In the genomic region with DNA sequence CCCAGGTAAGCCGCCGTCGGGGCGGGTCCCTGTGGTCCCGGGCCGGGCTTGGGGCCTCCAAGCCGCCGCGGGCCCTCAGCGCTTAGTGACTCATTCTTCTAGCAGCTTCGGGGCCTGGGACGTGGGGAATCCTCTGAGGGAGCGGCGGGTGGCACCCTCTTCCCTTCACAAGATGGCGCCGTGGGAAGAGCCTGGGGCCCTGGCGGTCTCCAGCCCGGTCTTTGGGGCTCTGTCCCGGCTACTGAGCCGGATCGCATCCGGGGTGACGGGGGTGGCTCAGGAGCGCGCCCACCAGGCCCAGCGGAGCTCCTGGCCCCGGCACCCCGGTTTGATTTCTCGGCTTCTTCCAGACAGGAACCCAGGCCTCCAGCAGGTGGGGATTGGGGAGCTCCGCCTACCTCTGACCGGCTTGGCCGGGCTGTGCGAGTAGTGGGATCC, we compare ENCODE assay signal across 8 mouse cellular contexts. TPM values are rescaled to one million over a fixed set of nuclear protein-coding genes. Genes with fewer than 3 reads are reported as not detected.
DNase-seq lines count a peak whose midpoint lies in the region; ATAC-seq and TF ChIP-seq lines count a peak whose summit lies in the region.

No protein-coding gene starts in this region.

- WGBS in limb, embryonic 10.5 days: under 1% methylated on average over 33 of the region's 33 CpGs
- 0% methylated on average over 28 of the region's 33 CpGs for WGBS in midbrain, embryonic 11.5 days
- 1% methylated on average over 33 of the region's 33 CpGs for WGBS in small intestine, adult 2 months

- TF ChIP-seq CTCF in small intestine, adult 2 months (IDR thresholded peaks at IDR 0.05; ENCODE audit: extremely low read depth, insufficient read length, insufficient replicate concordance, low read depth, low read length): no peak

- ATAC-seq in granulocyte monocyte progenitor cell, adult 5-6 weeks (replicated peaks; ENCODE audit: poor library complexity, severe bottlenecking): peak; percentile 20
- ATAC-seq in midbrain, embryonic 11.5 days (ENCODE audit: low FRiP score): no peak

- peak; percentile 44 to 64 for DNase-seq in urinary bladder, adult 18-20 months (ENCODE audit: low spot score in 2 of 2)
- DNase-seq in urinary bladder, adult 2 months (ENCODE audit: low spot score): no peak
- DNase-seq in embryo, embryonic 11 days: peak; percentile 66
- peak; percentile 74 for DNase-seq in kidney, adult 18-20 months
- peak; percentile 72 for DNase-seq in limb, embryonic 10.5 days (ENCODE audit: low spot score)
- DNase-seq in midbrain, embryonic 11.5 days (ENCODE audit: low spot score, missing footprints): no peak

- H3K9me3 ChIP-seq in limb, embryonic 10.5 days (replicated peaks): no peaks in the 10 kb centered on the region
- no peaks in the 10 kb centered on the region for H3K9me3 ChIP-seq in midbrain, embryonic 11.5 days (ENCODE audit: control insufficient read depth, low read length)

- H3K27ac ChIP-seq in limb, embryonic 10.5 days: peak overlapping the region; percentile 94
- H3K27ac ChIP-seq in midbrain, embryonic 11.5 days (ENCODE audit: low read depth, low read length): peak overlapping the region; percentile 97
- peak overlapping the region; percentile 88 for H3K27ac ChIP-seq in small intestine, adult 2 months (ENCODE audit: insufficient read depth, low read depth, low read length)

- peaks cover 16% of the 10 kb centered on the region for H3K4me1 ChIP-seq in limb, embryonic 10.5 days
- H3K4me1 ChIP-seq in midbrain, embryonic 11.5 days (ENCODE audit: control insufficient read depth, insufficient read depth, low read length): peaks cover 13% of the 10 kb centered on the region
- peaks cover 5% of the 10 kb centered on the region; the same call in 1 of the 2 replicates for H3K4me1 ChIP-seq in small intestine, adult 2 months (ENCODE audit: control insufficient read depth, insufficient read depth, insufficient read length, low read length)

- no peak for TF ChIP-seq POLR2A in small intestine, adult 2 months (IDR thresholded peaks at IDR 0.05; ENCODE audit: low read depth, low read length)

- H3K4me2 ChIP-seq in midbrain, embryonic 11.5 days: peak overlapping the region; percentile 85

- H3K9ac ChIP-seq in midbrain, embryonic 11.5 days (ENCODE audit: low read length): peak overlapping the region; percentile 92

- H3K36me3 ChIP-seq in limb, embryonic 10.5 days: peaks cover 15% of the 10 kb centered on the region
- H3K36me3 ChIP-seq in midbrain, embryonic 11.5 days (ENCODE audit: control insufficient read depth, insufficient read depth, low read length): no peaks in the 10 kb centered on the region
- peaks cover 4% of the 10 kb centered on the region for H3K36me3 ChIP-seq in small intestine, adult 2 months (ENCODE audit: control insufficient read depth, insufficient read depth, low read length)

- H3K27me3 ChIP-seq in limb, embryonic 10.5 days (ENCODE audit: low read depth, poor library complexity, severe bottlenecking): no peaks in the 10 kb centered on the region
- H3K27me3 ChIP-seq in midbrain, embryonic 11.5 days (ENCODE audit: control insufficient read depth, insufficient read depth, low read length): no peaks in the 10 kb centered on the region
- H3K27me3 ChIP-seq in small intestine, adult 2 months (ENCODE audit: control insufficient read depth, insufficient read depth, low read length): no peaks in the 10 kb centered on the region

- H3K4me3 ChIP-seq in limb, embryonic 10.5 days: peak overlapping the region; percentile 96
- H3K4me3 ChIP-seq in midbrain, embryonic 11.5 days (ENCODE audit: low read depth, low read length): peak overlapping the region; percentile 95
- H3K4me3 ChIP-seq in small intestine, adult 2 months (ENCODE audit: low read depth, low read length): peak overlapping the region; percentile 72

RNA-seq across cellular contexts. Expression of a gene that starts 0.6 kb away (rescaled TPM):
- 61.6 and 65.4 TPM in 2 replicates for polyA plus RNA-seq in urinary bladder, adult 2 months (2012; rRNA removed)
- 29.6 and 38.1 TPM in 2 replicates for total RNA-seq in granulocyte monocyte progenitor cell, adult 5-6 weeks (2014; fragmentation: Nextera tagmentation)
- total RNA-seq in granulocyte monocyte progenitor cell, adult 5-6 weeks (2017): 53.5 and 55.0 TPM in 2 replicates
- polyA plus RNA-seq in limb, embryonic 10.5 days (2016; fragmentation: Nextera tagmentation; extraction: Ambion mirVana): 60.5 and 70.4 TPM in 2 replicates
- polyA plus RNA-seq in midbrain, embryonic 11.5 days (2014; fragmentation: Nextera tagmentation; extraction: Ambion mirVana): 97.5 and 99.9 TPM in 2 replicates
- polyA plus RNA-seq in small intestine, adult 2 months (2012; rRNA removed): 1.2 and 2.2 TPM in 2 replicates

RNA-seq across cellular contexts. Expression of a gene that starts 16.5 kb away (rescaled TPM):
- 0.74 and 1.0 TPM in 2 replicates for polyA plus RNA-seq in urinary bladder, adult 2 months (2012; rRNA removed)
- not detected in 2 replicates for total RNA-seq in granulocyte monocyte progenitor cell, adult 5-6 weeks (2014; fragmentation: Nextera tagmentation)
- total RNA-seq in granulocyte monocyte progenitor cell, adult 5-6 weeks (2017): not detected in 2 replicates
- polyA plus RNA-seq in limb, embryonic 10.5 days (2016; fragmentation: Nextera tagmentation; extraction: Ambion mirVana): 0.26 and 0.31 TPM in 2 replicates
- 0.26 and 0.65 TPM in 2 replicates for polyA plus RNA-seq in midbrain, embryonic 11.5 days (2014; fragmentation: Nextera tagmentation; extraction: Ambion mirVana)
- polyA plus RNA-seq in small intestine, adult 2 months (2012; rRNA removed): 0.03 and 0.08 TPM in 2 replicates

RNA-seq across cellular contexts. Expression of a gene that starts 59.6 kb away (rescaled TPM):
- not detected in 2 replicates for polyA plus RNA-seq in urinary bladder, adult 2 months (2012; rRNA removed)
- total RNA-seq in granulocyte monocyte progenitor cell, adult 5-6 weeks (2014; fragmentation: Nextera tagmentation): not detected in 2 replicates
- total RNA-seq in granulocyte monocyte progenitor cell, adult 5-6 weeks (2017): not detected in 2 replicates
- polyA plus RNA-seq in limb, embryonic 10.5 days (2016; fragmentation: Nextera tagmentation; extraction: Ambion mirVana): 0.24 and 0.49 TPM in 2 replicates
- 0.22 and 0.34 TPM in 2 replicates for polyA plus RNA-seq in midbrain, embryonic 11.5 days (2014; fragmentation: Nextera tagmentation; extraction: Ambion mirVana)
- polyA plus RNA-seq in small intestine, adult 2 months (2012; rRNA removed): not detected in 2 replicates

Comparison
In these comparisons a context has a peak if more than half of its experiments do, and no peak if none do; other contexts are left out.
1. DNase-seq: peak in urinary bladder, adult 18-20 months (2 of 2), embryo, embryonic 11 days (single experiment), kidney, adult 18-20 months (single experiment) and limb, embryonic 10.5 days (single experiment); none in urinary bladder, adult 2 months (single experiment) and midbrain, embryonic 11.5 days (single experiment).
2. RNA of a gene that starts 0.6 kb away (polyA plus RNA-seq): 97.5 to 99.9 TPM in midbrain, embryonic 11.5 days, 60.5 to 70.4 TPM in limb, embryonic 10.5 days and 61.6 to 65.4 TPM in urinary bladder, adult 2 months; 1.2 to 2.2 TPM in small intestine, adult 2 months; every median in the first group is over 10 times any median in the second.
3. Peak in every context shown above with its lines, with median percentiles within 50 percentile points of each other: H3K27ac ChIP-seq and H3K4me3 ChIP-seq.